In genomic region chr11:22911831-22912230, GRCm38 (mm10) we compare ENCODE assay signal across 29 mouse cellular contexts. TPM values are rescaled to one million over a fixed set of nuclear protein-coding genes. Genes with fewer than 3 reads are reported as not detected.
DNase-seq lines count a peak whose midpoint lies in the region; ATAC-seq lines count a peak whose summit lies in the region.
"Had no signal": no experiment of that assay in that cellular context is flagged by ENCODE, and none has a peak within 500 bp of the region (broad histone marks: within the 10 kb centered on the region; RNA-seq: fewer than 3 reads in every experiment).

No protein-coding gene starts in this region.

- peak overlapping the region; percentile 16 for H3K4me2 ChIP-seq in heart, embryonic 13.5 days
- H3K4me2 ChIP-seq: embryonic facial prominence, embryonic 12.5 days; hindbrain, embryonic 14.5 days; midbrain, embryonic 15.5 days; neural tube, embryonic 15.5 days had no signal

- intact Hi-C loops in heart, postnatal 25 days (cut with DNase I) = no loop called here
- intact Hi-C loops in heart, postnatal 10 days (cut with DNase I) = no loop called here

- peaks cover 12% of the 10 kb centered on the region for H3K4me1 ChIP-seq in heart, embryonic 10.5 days
- H3K4me1 ChIP-seq in heart, embryonic 13.5 days = peaks cover 31% of the 10 kb centered on the region
- H3K4me1 ChIP-seq: embryonic facial prominence, embryonic 12.5 days; midbrain, embryonic 10.5 days; midbrain, embryonic 15.5 days had no signal

- no peaks in the 10 kb centered on the region for H3K36me3 ChIP-seq in heart, embryonic 10.5 days
- no peaks in the 10 kb centered on the region for H3K36me3 ChIP-seq in heart, embryonic 13.5 days
- H3K36me3 ChIP-seq: embryonic facial prominence, embryonic 12.5 days; midbrain, embryonic 10.5 days; midbrain, embryonic 15.5 days; neural tube, embryonic 15.5 days had no signal

- DNase-seq in heart, adult 11 months = peak; percentile 88
- no peak for DNase-seq in heart, postnatal 25 days (ENCODE audit: low spot score)
- DNase-seq in heart, embryonic 10.5 days (ENCODE audit: low spot score) = no peak
- peak; percentile 34 to 53 for DNase-seq in heart, postnatal 10 days
- no peak for DNase-seq in thymus, postnatal 0 days (ENCODE audit: low spot score)
- no peak for DNase-seq in thymus, postnatal 36 days
- DNase-seq: adrenal gland, postnatal 25 days; cerebellum, adult 2 months; cerebellum, postnatal 36 days; gastrocnemius, postnatal 25 days; kidney, adult 9 months; kidney, postnatal 25 days; liver; lung, adult 2 months; lung, postnatal 10 days; retina, postnatal 1 day; right cerebral cortex, postnatal 14 days; thymus, postnatal 14 days had no signal

- H3K4me3 ChIP-seq in heart, embryonic 10.5 days = no peak overlapping the region
- H3K4me3 ChIP-seq in heart, embryonic 13.5 days = no peak overlapping the region
- H3K4me3 ChIP-seq: embryonic facial prominence, embryonic 12.5 days; midbrain, embryonic 10.5 days; midbrain, embryonic 15.5 days; neural tube, embryonic 15.5 days had no signal

- no peak; the same call in 1 of the 2 replicates for ATAC-seq in heart, embryonic 13.5 days (ENCODE audit: extremely low read depth, insufficient number of reproducible peaks, low FRiP score, low TSS enrichment)
- ATAC-seq: forebrain, embryonic 14.5 days; intestine, postnatal 0 days; midbrain, embryonic 15.5 days; Patski had no signal

- 0 out of 2 replicates have a peak overlapping the region, but pooled peaks have one; percentile 22 for H3K27ac ChIP-seq in heart, embryonic 10.5 days
- H3K27ac ChIP-seq in heart, embryonic 13.5 days (replicated peaks) = peak overlapping the region; percentile 46
- H3K27ac ChIP-seq: embryonic facial prominence, embryonic 12.5 days; hindbrain, embryonic 14.5 days; liver, embryonic 14.5 days; macrophage; midbrain, embryonic 10.5 days; midbrain, embryonic 15.5 days; neural tube, embryonic 15.5 days had no signal

- no peaks in the 10 kb centered on the region for H3K27me3 ChIP-seq in heart, embryonic 10.5 days (ENCODE audit: insufficient read depth, poor library complexity, severe bottlenecking)
- H3K27me3 ChIP-seq in heart, embryonic 13.5 days (replicated peaks) = no peaks in the 10 kb centered on the region
- H3K27me3 ChIP-seq: embryonic facial prominence, embryonic 12.5 days; midbrain, embryonic 15.5 days; neural tube, embryonic 15.5 days; Patski had no signal

- 70% methylated on average over 7 of the region's 7 CpGs for WGBS in heart, embryonic 10.5 days
- WGBS in heart, embryonic 13.5 days = 42% methylated on average over 7 of the region's 7 CpGs

- H3K9me3 ChIP-seq in heart, embryonic 10.5 days = no peaks in the 10 kb centered on the region
- H3K9me3 ChIP-seq in heart, embryonic 13.5 days = no peaks in the 10 kb centered on the region
- H3K9me3 ChIP-seq: embryonic facial prominence, embryonic 12.5 days; midbrain, embryonic 10.5 days; midbrain, embryonic 15.5 days; neural tube, embryonic 15.5 days had no signal

- no peak overlapping the region for H3K9ac ChIP-seq in heart, embryonic 13.5 days
- H3K9ac ChIP-seq: embryonic facial prominence, embryonic 12.5 days; hindbrain, embryonic 14.5 days; liver, embryonic 14.5 days; midbrain, embryonic 15.5 days; neural tube, embryonic 15.5 days had no signal

RNA-seq across cellular contexts. Expression of gene B3gnt2, which starts 51.1 kb away (rescaled TPM):
- total RNA-seq in heart, postnatal 25 days (2021) = 1 to 10 TPM; 4.8 to 6.0 TPM
- 2.6 and 2.9 TPM in 2 replicates for polyA plus RNA-seq in heart, embryonic 10.5 days (2016; fragmentation: Nextera tagmentation; extraction: Ambion mirVana)
- polyA plus RNA-seq in heart, embryonic 13.5 days (2015; fragmentation: Nextera tagmentation; extraction: Ambion mirVana) = 3.3 and 4.5 TPM in 2 replicates
- total RNA-seq in heart, postnatal 10 days (2021) = 1 to 10 TPM; 6.5 to 8.3 TPM
- 25.5 and 26.1 TPM in 2 replicates for polyA plus RNA-seq in thymus, postnatal 0 days (2015; fragmentation: Nextera tagmentation; extraction: Ambion mirVana)

RNA-seq across cellular contexts. Expression of gene Zrsr1, which starts 60.0 kb away (rescaled TPM):
- 10 to 100 TPM; 12.1 to 13.5 TPM for total RNA-seq in heart, postnatal 25 days (2021)
- polyA plus RNA-seq in heart, embryonic 10.5 days (2016; fragmentation: Nextera tagmentation; extraction: Ambion mirVana) = 1.7 and 2.5 TPM in 2 replicates
- 1.8 and 2.4 TPM in 2 replicates for polyA plus RNA-seq in heart, embryonic 13.5 days (2015; fragmentation: Nextera tagmentation; extraction: Ambion mirVana)
- total RNA-seq in heart, postnatal 10 days (2021) = 10 to 100 TPM in 1 of 2 experiments, 1 to 10 TPM in 1; 8.8 to 10.1 TPM
- polyA plus RNA-seq in thymus, postnatal 0 days (2015; fragmentation: Nextera tagmentation; extraction: Ambion mirVana) = 3.1 and 3.7 TPM in 2 replicates

Comparison
In these comparisons a context has a peak if more than half of its experiments do, and no peak if none do; other contexts are left out.
1. DNase-seq: peak in heart, adult 11 months (single experiment) and heart, postnatal 10 days (2 of 2); none in heart, postnatal 25 days (single experiment), heart, embryonic 10.5 days (single experiment), thymus, postnatal 0 days (single experiment) and thymus, postnatal 36 days (0 of 2).